Mouse (Mus musculus) left cerebral cortex, postnatal 10 days (tissue): ENCODE measurements at regions not wholly inside any gene's neighbourhood (a gene's known extent, or its start where the extent isn't known, plus 50 kb on each side); places are given as distances from the start of the nearest gene placed in this dataset.
A peak's percentile ranks its signal among the peaks of the same experiment; 100 is the strongest.

ENCODE experiments used
- DNase-seq, 2 experiments: peaks; one replicate each; pipeline ENCODE4 v3.0.0; 2021 to 2022; ENCODE audit warnings: low spot score in 2 of 2, mixed read lengths in 1 of 2; ENCODE audit errors: extremely low spot score in 1 of 2
- intact Hi-C: fragments of 180-260 bp; cut with DNase I; formaldehyde crosslinking; loops from one replicate; pipeline ENCODE4 v1.15.1; 2025

DNA sequence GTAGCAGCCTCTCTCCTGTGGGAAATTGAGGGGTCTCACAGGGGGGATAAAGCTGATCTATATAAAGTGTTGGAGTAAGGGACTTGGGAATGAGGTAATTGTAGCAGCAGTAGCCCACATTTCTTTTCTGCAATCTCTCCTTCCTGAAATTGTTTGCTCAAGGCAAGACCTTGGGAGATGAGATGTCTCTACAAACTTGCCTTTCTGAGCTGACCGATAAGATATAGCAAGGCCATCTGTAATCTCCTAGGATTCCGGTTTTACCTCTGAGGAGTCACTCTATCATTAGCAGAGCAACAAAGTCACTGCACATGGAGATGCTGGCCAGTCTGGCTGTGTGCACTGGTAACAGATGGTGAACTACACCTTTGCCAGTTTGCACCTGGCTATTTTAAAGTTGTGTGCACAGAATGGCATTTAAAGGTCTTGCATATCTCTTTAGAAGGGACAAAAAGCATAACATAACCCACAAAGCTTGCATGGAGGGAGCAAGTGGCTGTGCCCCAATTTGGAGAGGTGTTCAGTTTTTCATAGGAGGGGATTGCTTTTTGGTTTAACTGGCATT, 78.7 kb upstream of the Tbl1x start:
- intact Hi-C loops, result loop anchor here (10.0 kb wide), 1 partner anchor 203 kb away; no protein-coding TSS in a partner anchor
- DNase-seq, result no peak

DNA sequence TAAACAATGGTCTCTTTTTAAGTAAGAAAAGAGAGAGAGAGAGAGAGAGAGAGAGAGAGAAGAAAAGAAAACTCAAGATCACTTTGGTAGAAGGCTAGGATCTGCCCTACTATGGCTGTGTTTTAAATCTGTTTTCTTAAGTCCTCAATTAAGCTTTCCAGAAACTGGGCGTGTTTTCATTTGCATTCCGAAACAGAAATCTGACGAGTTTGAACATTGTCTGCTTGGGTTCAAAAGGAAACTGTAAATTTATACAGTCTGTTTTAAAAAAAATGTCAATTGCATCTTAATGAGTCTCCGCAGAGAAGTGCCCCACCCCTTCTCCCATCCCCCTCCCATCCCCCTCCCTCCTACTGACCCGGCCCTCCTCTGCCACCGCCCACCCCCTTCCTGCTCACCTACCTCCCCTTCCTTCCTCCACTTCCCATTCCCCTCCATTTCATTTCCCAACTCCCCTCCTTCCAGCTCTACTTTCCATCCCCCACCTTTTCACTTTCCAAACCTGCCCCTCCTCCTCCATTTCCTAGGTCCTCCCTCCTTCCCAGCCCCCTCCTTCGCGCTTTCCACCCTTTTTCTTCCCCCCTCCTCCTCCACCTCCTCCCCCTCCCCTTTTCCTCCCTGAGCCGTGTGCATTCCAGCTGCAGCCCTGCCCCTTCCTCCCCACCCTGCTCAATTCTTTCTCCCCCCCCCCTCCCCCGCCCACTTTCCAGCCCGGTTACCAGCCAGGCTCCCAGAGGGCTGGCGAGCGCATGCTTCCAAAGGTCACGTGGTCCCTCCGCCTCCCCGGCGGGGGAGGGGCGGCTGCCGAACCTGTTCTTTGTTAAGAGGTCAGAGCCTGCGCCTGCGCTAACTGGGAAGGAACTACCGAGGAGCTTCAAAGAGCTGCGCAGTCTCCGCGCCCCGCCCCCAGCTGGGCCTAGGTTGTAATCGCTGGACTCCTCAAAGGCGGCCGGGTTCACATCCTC, 77.7 kb upstream of the Tbl1x start:
- DNase-seq, result peak; percentile 90 to 97
- intact Hi-C loops, result loop anchor here (10.0 kb wide), 1 partner anchor 202 kb away; no protein-coding TSS in a partner anchor

DNA sequence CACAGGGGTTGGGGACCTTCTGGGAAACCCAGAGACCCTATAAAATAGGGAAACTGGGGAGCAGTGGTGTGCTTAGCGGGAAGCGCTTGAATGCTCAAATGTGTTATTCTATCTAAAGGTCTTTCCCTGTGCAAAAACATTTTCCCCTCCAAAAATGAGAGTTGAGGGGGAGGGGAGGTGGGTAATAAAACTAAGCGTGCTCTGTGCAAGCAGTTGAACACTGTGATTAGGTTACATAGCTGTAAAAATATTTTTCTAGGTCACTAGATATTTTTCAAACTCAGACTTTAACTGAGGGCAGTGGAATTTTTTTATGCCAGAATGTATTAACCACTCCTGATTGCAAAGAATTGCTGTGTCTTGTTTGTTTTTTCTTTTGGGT, 77.0 kb upstream of the Tbl1x start:
- no peak for DNase-seq
- intact Hi-C loops, result loop anchor here (10.0 kb wide), 1 partner anchor 201 kb away; no protein-coding TSS in a partner anchor

DNA sequence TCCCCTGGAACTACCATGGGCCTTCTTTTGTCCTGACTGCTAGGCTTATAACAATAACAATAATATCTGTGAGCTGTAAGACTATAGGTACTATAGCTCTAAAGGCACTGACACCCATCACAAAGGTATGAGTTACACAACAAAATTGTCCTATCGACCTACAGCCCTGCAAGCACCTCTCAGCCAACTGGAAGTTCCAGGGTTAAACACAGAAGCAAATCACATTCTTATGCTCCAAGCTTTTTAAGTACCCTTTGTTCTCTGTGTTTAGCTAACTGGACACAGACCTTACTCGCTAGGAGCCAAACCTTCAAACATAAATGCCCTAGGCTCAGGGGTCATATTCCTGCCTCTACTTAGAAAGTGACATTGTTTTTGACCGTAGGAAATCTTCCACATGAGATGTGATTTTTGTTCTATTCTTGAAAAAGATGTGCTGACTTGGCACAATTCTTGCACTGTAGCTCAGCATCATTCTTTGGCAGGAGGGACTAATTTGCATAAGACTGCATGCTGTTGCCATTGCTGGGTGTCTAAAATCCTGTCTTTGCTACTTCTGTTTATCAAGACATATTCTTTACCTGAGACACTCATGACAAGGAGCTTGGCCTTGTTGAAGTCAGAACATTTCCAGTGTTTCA, 66.8 kb upstream of the Tbl1x start:
- intact Hi-C loops, result no loop called here
- DNase-seq, result no peak

DNA sequence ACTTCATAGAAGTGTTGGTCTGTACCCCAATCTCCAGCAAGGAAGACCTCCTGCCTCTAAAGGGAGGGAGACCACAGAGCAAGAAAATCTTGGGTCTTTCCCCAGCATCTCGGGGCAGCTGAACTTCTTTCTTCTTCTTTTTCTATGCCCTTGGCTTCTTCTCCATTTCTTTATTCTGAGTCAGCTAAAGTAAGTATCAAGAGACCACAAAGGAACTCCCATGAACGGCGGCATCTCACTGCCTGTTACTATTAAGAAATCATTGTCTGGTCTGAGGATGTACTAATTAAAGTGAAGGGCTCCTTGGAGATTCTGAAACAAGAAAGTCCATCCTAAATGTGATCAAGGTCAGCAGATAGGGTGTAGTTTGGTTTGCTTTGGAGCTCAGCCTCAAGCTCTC, 64.1 kb upstream of the Tbl1x start:
- intact Hi-C loops, result no loop called here
- DNase-seq, result no peak

DNA sequence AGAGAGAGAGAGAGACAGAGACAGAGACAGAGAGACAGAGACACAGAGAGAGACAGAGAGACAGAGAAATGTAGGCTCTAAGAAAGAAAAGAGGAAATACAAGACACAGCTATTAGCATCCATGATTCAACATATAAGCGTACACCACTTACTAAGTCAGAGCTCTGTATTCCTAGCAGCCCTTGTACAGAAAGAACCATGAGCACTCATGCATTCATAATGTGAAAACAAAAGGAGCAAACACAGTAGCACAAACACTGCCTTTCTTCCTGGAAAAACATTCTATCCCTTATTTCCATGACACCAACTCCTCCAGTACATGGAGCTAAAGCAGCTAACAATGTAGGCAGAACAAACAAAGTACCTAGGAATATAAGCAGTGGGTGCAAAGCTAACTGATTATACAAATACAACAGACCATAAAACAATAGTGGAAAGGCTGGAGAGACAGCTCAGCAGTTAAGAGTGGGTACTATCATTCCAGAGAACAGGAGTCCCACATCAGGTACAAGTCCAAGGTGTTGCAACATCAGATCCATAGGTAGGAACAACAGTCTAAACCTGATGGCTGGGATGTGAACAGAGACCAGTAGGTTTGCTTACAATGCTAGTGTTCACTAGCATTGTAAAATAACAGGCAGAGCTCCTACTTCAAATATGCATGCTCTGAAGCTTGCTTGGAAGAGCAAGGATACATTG, 58.7 kb upstream of the Tbl1x start:
- no peak for DNase-seq
- intact Hi-C loops, result no loop called here
